Mouse (Mus musculus): ENCODE data around the gene Gpr152. TPM values are rescaled to one million over a fixed set of nuclear protein-coding genes. Genes with fewer than 3 reads are reported as not detected.

The Gpr152 gene
- polyA plus RNA-seq, 1 experiment from 2014 or later = not detected

DNA sequence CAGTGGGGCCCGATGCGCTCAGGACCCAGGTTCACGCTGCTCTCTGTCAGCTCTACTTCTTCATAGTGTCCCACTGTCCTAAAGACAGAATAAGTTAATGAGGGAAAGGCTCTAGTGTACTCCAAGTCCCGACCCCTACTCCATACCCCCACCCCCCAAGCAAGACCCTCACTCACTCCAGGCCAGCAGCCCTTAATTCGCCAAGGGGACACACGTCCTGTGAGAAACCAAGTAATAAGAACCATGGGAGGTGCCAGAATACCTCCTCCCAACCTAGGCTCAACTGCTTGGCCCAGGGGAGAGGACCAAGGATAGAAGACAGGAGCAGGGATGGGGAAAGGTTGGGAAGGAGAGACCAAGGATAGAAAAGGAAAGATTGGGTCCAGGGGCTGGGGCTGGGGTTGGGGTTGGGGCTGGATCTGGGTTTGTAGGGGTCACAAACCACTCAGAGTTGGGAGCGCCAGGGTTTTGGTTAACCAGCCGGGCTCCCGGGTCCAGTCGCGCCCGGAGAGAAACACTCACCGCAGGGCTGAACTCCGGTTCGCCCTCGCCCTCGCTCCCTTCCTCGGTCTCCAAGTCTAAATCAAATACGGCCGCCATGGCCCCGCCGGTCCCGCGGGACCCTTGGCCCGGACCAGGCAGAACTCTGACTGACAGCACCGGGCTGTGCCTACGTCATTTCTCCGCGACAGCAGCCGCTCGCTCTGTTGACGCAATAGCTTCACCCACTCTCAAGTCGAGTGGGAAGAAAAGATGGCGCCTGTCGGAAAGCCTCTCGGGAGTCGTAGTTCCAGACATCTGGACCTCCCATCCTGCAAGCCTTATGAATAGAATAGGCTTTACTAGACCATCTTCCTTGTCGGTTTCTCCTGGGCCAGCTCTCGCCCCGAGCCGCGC lies 23.3 kb downstream of the Gpr152 start, which contains the start of gene Rps6kb2:
TSS of gene Rps6kb2 (minus strand) at position 709 of the 897 bp plus-strand sequence.
- no peaks in the 10 kb centered on the region for H3K9me3 ChIP-seq (ENCODE audit: control insufficient read depth, low read depth, low read length)
- peak; percentile 85 for ATAC-seq (ENCODE audit: insufficient number of reproducible peaks, insufficient read depth, low FRiP score, low read depth)
- H3K9ac ChIP-seq (replicated peaks; ENCODE audit: low read depth, low read length) = peak within 1 kb of the TSS; percentile 64
- peak within 1 kb of the TSS; percentile 48 for H3K27ac ChIP-seq (ENCODE audit: low read length)
- WGBS = 6% methylated on average over 42 of the region's 42 CpGs
- peak within 1 kb of the TSS; percentile 95 for H3K4me2 ChIP-seq (replicated peaks; ENCODE audit: low read depth, low read length)
- no peaks in the 10 kb centered on the region for H3K27me3 ChIP-seq (ENCODE audit: control insufficient read depth, insufficient read depth, low read length)
- peaks cover 14% of the 10 kb centered on the region for H3K4me1 ChIP-seq (ENCODE audit: control insufficient read depth, insufficient read depth, low read length)
- peaks cover 18% of the 10 kb centered on the region for H3K36me3 ChIP-seq (ENCODE audit: control insufficient read depth, insufficient read depth, low read length)
- H3K4me3 ChIP-seq (ENCODE audit: low read depth, low read length) = peak within 1 kb of the TSS; percentile 76

GRCm38 (mm10) chr19:4163543-4163887 lies 23.9 kb downstream of the Gpr152 start:
- H3K4me3 ChIP-seq (ENCODE audit: low read depth, low read length) = peak overlapping the region; percentile 76
- H3K9ac ChIP-seq (replicated peaks; ENCODE audit: low read depth, low read length) = peak overlapping the region; percentile 28; the same call in 1 of the 2 replicates
- WGBS = 33% methylated on average over 4 of the region's 4 CpGs
- peaks cover 14% of the 10 kb centered on the region for H3K4me1 ChIP-seq (ENCODE audit: control insufficient read depth, insufficient read depth, low read length)
- H3K9me3 ChIP-seq (ENCODE audit: control insufficient read depth, low read depth, low read length) = no peaks in the 10 kb centered on the region
- H3K4me2 ChIP-seq (replicated peaks; ENCODE audit: low read depth, low read length) = peak overlapping the region; percentile 95
- H3K36me3 ChIP-seq (ENCODE audit: control insufficient read depth, insufficient read depth, low read length) = peaks cover 12% of the 10 kb centered on the region
- peak overlapping the region; percentile 48 for H3K27ac ChIP-seq (ENCODE audit: low read length)
- no peaks in the 10 kb centered on the region for H3K27me3 ChIP-seq (ENCODE audit: control insufficient read depth, insufficient read depth, low read length)
- ATAC-seq (ENCODE audit: insufficient number of reproducible peaks, insufficient read depth, low FRiP score, low read depth) = no peak

DNA sequence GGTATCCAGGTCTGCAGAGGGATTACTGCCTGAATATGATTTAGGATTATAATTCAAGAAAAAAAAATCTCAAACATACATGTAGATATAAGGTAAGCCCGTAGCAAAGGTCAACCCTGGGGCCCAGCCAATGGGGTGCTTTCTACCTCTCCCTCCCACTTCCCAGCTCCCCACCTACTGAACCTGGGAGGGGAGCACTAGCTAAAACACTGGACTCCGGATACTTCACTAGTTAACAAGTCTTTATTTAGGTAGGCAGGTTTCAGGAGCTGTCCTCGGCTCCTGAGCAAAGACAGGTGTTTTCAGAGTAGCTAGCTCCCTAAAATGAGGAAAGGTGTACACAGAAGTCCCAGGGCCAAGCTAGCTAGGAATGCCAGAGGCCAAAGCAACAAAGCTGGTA lies 24.5 kb downstream of the Gpr152 start:
- no peaks in the 10 kb centered on the region for H3K27me3 ChIP-seq (ENCODE audit: control insufficient read depth, insufficient read depth, low read length)
- no peak overlapping the region for H3K9ac ChIP-seq (replicated peaks; ENCODE audit: low read depth, low read length)
- H3K36me3 ChIP-seq (ENCODE audit: control insufficient read depth, insufficient read depth, low read length) = peaks cover 9% of the 10 kb centered on the region
- WGBS = 68% methylated on average over 3 of the region's 3 CpGs
- peaks cover 14% of the 10 kb centered on the region for H3K4me1 ChIP-seq (ENCODE audit: control insufficient read depth, insufficient read depth, low read length)
- ATAC-seq (ENCODE audit: insufficient number of reproducible peaks, insufficient read depth, low FRiP score, low read depth) = no peak
- no peak overlapping the region for H3K4me2 ChIP-seq (replicated peaks; ENCODE audit: low read depth, low read length)
- H3K4me3 ChIP-seq (ENCODE audit: low read depth, low read length) = no peak overlapping the region
- no peak overlapping the region for H3K27ac ChIP-seq (ENCODE audit: low read length)
- H3K9me3 ChIP-seq (ENCODE audit: control insufficient read depth, low read depth, low read length) = no peaks in the 10 kb centered on the region

GRCm38 (mm10) chr19:4164721-4165120 lies 25.1 kb downstream of the Gpr152 start:
- no peak for ATAC-seq (ENCODE audit: insufficient number of reproducible peaks, insufficient read depth, low FRiP score, low read depth)
- peaks cover 7% of the 10 kb centered on the region for H3K36me3 ChIP-seq (ENCODE audit: control insufficient read depth, insufficient read depth, low read length)
- H3K4me3 ChIP-seq (ENCODE audit: low read depth, low read length) = no peak overlapping the region
- H3K27me3 ChIP-seq (ENCODE audit: control insufficient read depth, insufficient read depth, low read length) = no peaks in the 10 kb centered on the region
- H3K27ac ChIP-seq (ENCODE audit: low read length) = no peak overlapping the region
- no peak overlapping the region for H3K4me2 ChIP-seq (replicated peaks; ENCODE audit: low read depth, low read length)
- WGBS = 73% methylated on average over 2 of the region's 2 CpGs
- H3K9me3 ChIP-seq (ENCODE audit: control insufficient read depth, low read depth, low read length) = no peaks in the 10 kb centered on the region
- no peak overlapping the region for H3K9ac ChIP-seq (replicated peaks; ENCODE audit: low read depth, low read length)
- H3K4me1 ChIP-seq (ENCODE audit: control insufficient read depth, insufficient read depth, low read length) = peaks cover 15% of the 10 kb centered on the region

- no peak for ATAC-seq (ENCODE audit: insufficient number of reproducible peaks, insufficient read depth, low FRiP score, low read depth)
- WGBS = 77% methylated on average over 9 of the region's 9 CpGs
Observed at GRCm38 (mm10) chr19:4166678-4167476, 27.3 kb downstream of the Gpr152 start.

GRCm38 (mm10) chr19:4169378-4169784 lies 29.8 kb downstream of the Gpr152 start:
- no peaks in the 10 kb centered on the region for H3K27me3 ChIP-seq (ENCODE audit: control insufficient read depth, insufficient read depth, low read length)
- H3K36me3 ChIP-seq (ENCODE audit: control insufficient read depth, insufficient read depth, low read length) = no peaks in the 10 kb centered on the region
- peak; percentile 93 for ATAC-seq (ENCODE audit: insufficient number of reproducible peaks, insufficient read depth, low FRiP score, low read depth)
- peak overlapping the region; percentile 39 for H3K4me3 ChIP-seq (ENCODE audit: low read depth, low read length)
- peak overlapping the region; percentile 75 for H3K9ac ChIP-seq (replicated peaks; ENCODE audit: low read depth, low read length)
- H3K27ac ChIP-seq (ENCODE audit: low read length) = peak overlapping the region; percentile 87
- peaks cover 7% of the 10 kb centered on the region; the same call in 1 of the 2 replicates for H3K4me1 ChIP-seq (ENCODE audit: control insufficient read depth, insufficient read depth, low read length)
- WGBS = under 1% methylated on average over 43 of the region's 43 CpGs
- H3K4me2 ChIP-seq (replicated peaks; ENCODE audit: low read depth, low read length) = peak overlapping the region; percentile 89
- H3K9me3 ChIP-seq (ENCODE audit: control insufficient read depth, low read depth, low read length) = no peaks in the 10 kb centered on the region

More at GRCm38 (mm10) chr19:4166678-4167476, 27.3 kb downstream of the Gpr152 start:
- Histone ChIP-seq H3K36me3 (ENCODE audit: control insufficient read depth, insufficient read depth, low read length) (no peaks in the 10 kb centered on the region; the same call in 1 of the 2 replicates), H3K4me1 (ENCODE audit: control insufficient read depth, insufficient read depth, low read length) (peaks cover 21% of the 10 kb centered on the region), H3K4me2 (replicated peaks; ENCODE audit: low read depth, low read length) (no peak overlapping the region), H3K9me3 (ENCODE audit: control insufficient read depth, low read depth, low read length) (no peaks in the 10 kb centered on the region), H3K27me3 (ENCODE audit: control insufficient read depth, insufficient read depth, low read length) (no peaks in the 10 kb centered on the region), H3K9ac (replicated peaks; ENCODE audit: low read depth, low read length) (no peak overlapping the region), H3K27ac (ENCODE audit: low read length) (no peak overlapping the region), H3K4me3 (ENCODE audit: low read depth, low read length) (no peak overlapping the region)

- Histone ChIP-seq H3K4me1 (ENCODE audit: control insufficient read depth, insufficient read depth, low read length) (peaks cover 7% of the 10 kb centered on the region; the same call in 1 of the 2 replicates), H3K9ac (replicated peaks; ENCODE audit: low read depth, low read length) (peak overlapping the region; percentile 75), H3K27ac (ENCODE audit: low read length) (peak overlapping the region; percentile 87), H3K4me2 (replicated peaks; ENCODE audit: low read depth, low read length) (peak overlapping the region; percentile 89), H3K27me3 (ENCODE audit: control insufficient read depth, insufficient read depth, low read length) (no peaks in the 10 kb centered on the region), H3K9me3 (ENCODE audit: control insufficient read depth, low read depth, low read length) (no peaks in the 10 kb centered on the region), H3K36me3 (ENCODE audit: control insufficient read depth, insufficient read depth, low read length) (no peaks in the 10 kb centered on the region), H3K4me3 (ENCODE audit: low read depth, low read length) (peak overlapping the region; percentile 39)
- ATAC-seq (ENCODE audit: insufficient number of reproducible peaks, insufficient read depth, low FRiP score, low read depth) = peak; percentile 23
- WGBS = 11% methylated on average over 26 of the region's 27 CpGs
Observed at GRCm38 (mm10) chr19:4169810-4170209, 30.2 kb downstream of the Gpr152 start.

DNA sequence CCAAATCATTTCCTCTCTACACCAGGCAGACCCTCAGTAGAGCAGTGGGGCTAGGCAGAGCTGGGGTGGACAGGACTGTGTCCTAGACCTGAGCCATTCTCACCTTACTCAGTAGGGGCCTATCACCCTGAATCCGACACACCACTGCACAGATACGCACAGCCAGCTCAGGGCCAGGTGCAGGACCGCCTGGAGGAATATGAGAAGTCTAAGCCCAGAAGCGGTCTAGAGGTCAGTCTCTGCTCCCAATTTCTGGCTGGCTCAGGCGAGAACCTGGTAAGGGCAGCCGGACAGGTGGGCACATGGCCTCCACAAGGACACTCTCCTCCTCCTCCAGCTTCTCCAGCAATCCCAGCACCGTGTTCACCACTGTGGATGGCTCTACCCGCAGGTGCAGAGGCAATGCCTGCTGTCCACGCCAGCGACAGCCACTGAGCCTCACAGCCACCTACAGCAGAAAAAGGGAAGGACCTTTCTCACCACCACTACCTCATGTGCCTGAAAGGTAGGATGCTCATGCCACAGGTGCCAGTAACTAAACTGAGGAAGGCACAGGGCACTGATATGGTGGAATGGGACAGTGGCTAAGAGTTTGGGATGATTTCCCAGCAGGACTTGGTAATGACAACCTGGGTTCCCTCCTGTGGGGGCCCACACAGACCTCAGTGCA lies 31.3 kb downstream of the Gpr152 start:
- Histone ChIP-seq H3K4me1 (ENCODE audit: control insufficient read depth, insufficient read depth, low read length) (peaks cover 17% of the 10 kb centered on the region; the same call in 1 of the 2 replicates), H3K36me3 (ENCODE audit: control insufficient read depth, insufficient read depth, low read length) (no peaks in the 10 kb centered on the region), H3K9ac (replicated peaks; ENCODE audit: low read depth, low read length) (no peak overlapping the region), H3K27me3 (ENCODE audit: control insufficient read depth, insufficient read depth, low read length) (no peaks in the 10 kb centered on the region), H3K27ac (ENCODE audit: low read length) (no peak overlapping the region), H3K4me2 (replicated peaks; ENCODE audit: low read depth, low read length) (no peak overlapping the region), H3K4me3 (ENCODE audit: low read depth, low read length) (no peak overlapping the region), H3K9me3 (ENCODE audit: control insufficient read depth, low read depth, low read length) (no peaks in the 10 kb centered on the region)
- ATAC-seq (ENCODE audit: insufficient number of reproducible peaks, insufficient read depth, low FRiP score, low read depth) = no peak
- 91% methylated on average over 10 of the region's 10 CpGs for WGBS
